ENCODE assay signal across 18 mouse cellular contexts in genomic region chr17:32106358-32106757, GRCm38 (mm10).
DNase-seq lines count a peak whose midpoint lies in the region; ATAC-seq and TF ChIP-seq lines count a peak whose summit lies in the region.
"Had no signal": no experiment of that assay in that cellular context is flagged by ENCODE, and none has a peak within 500 bp of the region (broad histone marks: within the 10 kb centered on the region; RNA-seq: fewer than 3 reads in every experiment).

No protein-coding gene starts in this region.

- ATAC-seq in liver, embryonic 14.5 days (ENCODE audit: insufficient read depth): no peak
- ATAC-seq in liver, embryonic 11.5 days (replicated peaks; ENCODE audit: low FRiP score): no peak
- ATAC-seq in stomach, embryonic 14.5 days (ENCODE audit: insufficient number of reproducible peaks, insufficient read depth, low FRiP score, low read depth): 0 out of 2 replicates have a peak, but pooled peaks have one; percentile 33
- no peak for ATAC-seq in forebrain, embryonic 13.5 days
- ATAC-seq: forebrain, postnatal 0 days had no signal

- H3K4me3 ChIP-seq in liver, embryonic 14.5 days (ENCODE audit: insufficient read depth in 1 of 2, low read depth in 2 of 2, low read length in 2 of 2): no peak overlapping the region
- no peak overlapping the region for H3K4me3 ChIP-seq in liver, embryonic 11.5 days (ENCODE audit: low read depth, low read length)
- H3K4me3 ChIP-seq in stomach, embryonic 14.5 days (ENCODE audit: low read depth, low read length): no peak overlapping the region
- no peak overlapping the region for H3K4me3 ChIP-seq in forebrain, embryonic 13.5 days
- H3K4me3 ChIP-seq: heart, adult 2 months; heart, embryonic 15.5 days; hindbrain, embryonic 13.5 days had no signal

- peak overlapping the region; percentile 12; the same call in 1 of the 2 replicates for H3K27ac ChIP-seq in liver, embryonic 14.5 days
- H3K27ac ChIP-seq in liver, embryonic 11.5 days (ENCODE audit: low read depth, low read length): no peak overlapping the region
- no peak overlapping the region for H3K27ac ChIP-seq in stomach, embryonic 14.5 days (ENCODE audit: low read length)
- H3K27ac ChIP-seq in forebrain, embryonic 13.5 days: no peak overlapping the region
- H3K27ac ChIP-seq: heart, adult 2 months; heart, embryonic 15.5 days; hindbrain, embryonic 13.5 days had no signal

- 77% methylated on average over 2 of the region's 2 CpGs for WGBS in liver, embryonic 14.5 days (ENCODE audit: insufficient replicate concordance)
- WGBS in liver, embryonic 11.5 days: 79% methylated on average over 2 of the region's 2 CpGs
- WGBS in stomach, embryonic 14.5 days: 39% methylated on average over 2 of the region's 2 CpGs
- WGBS in forebrain, embryonic 13.5 days: 77% methylated on average over 2 of the region's 2 CpGs

- no peak for TF ChIP-seq CTCF in liver, embryonic 14.5 days (IDR thresholded peaks at IDR 0.05; ENCODE audit: low read depth)

- no peaks in the 10 kb centered on the region for H3K27me3 ChIP-seq in liver, embryonic 14.5 days (ENCODE audit: control insufficient read depth, insufficient read depth, low read length)
- H3K27me3 ChIP-seq in liver, embryonic 11.5 days (replicated peaks; ENCODE audit: control insufficient read depth, insufficient read depth, low read length): no peaks in the 10 kb centered on the region
- no peaks in the 10 kb centered on the region for H3K27me3 ChIP-seq in stomach, embryonic 14.5 days (ENCODE audit: control insufficient read depth, insufficient read depth, low read length)
- H3K27me3 ChIP-seq in forebrain, embryonic 13.5 days: peaks cover 11% of the 10 kb centered on the region; the same call in 1 of the 2 replicates

- no peaks in the 10 kb centered on the region for H3K9me3 ChIP-seq in liver, embryonic 14.5 days (ENCODE audit: control insufficient read depth, low read length)
- H3K9me3 ChIP-seq in liver, embryonic 11.5 days (ENCODE audit: control insufficient read depth, low read length): no peaks in the 10 kb centered on the region
- no peaks in the 10 kb centered on the region for H3K9me3 ChIP-seq in stomach, embryonic 14.5 days (ENCODE audit: control insufficient read depth, low read depth, low read length)
- no peaks in the 10 kb centered on the region for H3K9me3 ChIP-seq in forebrain, embryonic 13.5 days (replicated peaks)
- H3K9me3 ChIP-seq: heart, embryonic 15.5 days; hindbrain, embryonic 13.5 days had no signal

- no peak for TF ChIP-seq EP300 in liver, embryonic 14.5 days (IDR thresholded peaks at IDR 0.05; ENCODE audit: low read depth)

- H3K9ac ChIP-seq in liver, embryonic 14.5 days (replicated peaks): no peak overlapping the region
- H3K9ac ChIP-seq in liver, embryonic 11.5 days (ENCODE audit: low read depth, low read length): no peak overlapping the region
- no peak overlapping the region for H3K9ac ChIP-seq in stomach, embryonic 14.5 days (replicated peaks; ENCODE audit: low read depth, low read length)
- no peak overlapping the region for H3K9ac ChIP-seq in forebrain, embryonic 13.5 days
- H3K9ac ChIP-seq: forebrain, postnatal 0 days; heart, embryonic 15.5 days; hindbrain, embryonic 13.5 days had no signal

- no peak overlapping the region for H3K4me2 ChIP-seq in liver, embryonic 14.5 days (ENCODE audit: low read depth)
- no peak overlapping the region for H3K4me2 ChIP-seq in liver, embryonic 11.5 days
- H3K4me2 ChIP-seq in stomach, embryonic 14.5 days (replicated peaks; ENCODE audit: low read depth, low read length): no peak overlapping the region
- H3K4me2 ChIP-seq in forebrain, embryonic 13.5 days: no peak overlapping the region
- H3K4me2 ChIP-seq: heart, embryonic 11.5 days; heart, embryonic 15.5 days; hindbrain, embryonic 13.5 days had no signal

- no peaks in the 10 kb centered on the region for H3K36me3 ChIP-seq in liver, embryonic 14.5 days (replicated peaks; ENCODE audit: control insufficient read depth, insufficient read depth, low read depth)
- no peaks in the 10 kb centered on the region for H3K36me3 ChIP-seq in liver, embryonic 11.5 days (ENCODE audit: control insufficient read depth, insufficient read depth, low read length)
- H3K36me3 ChIP-seq in stomach, embryonic 14.5 days (ENCODE audit: control insufficient read depth, insufficient read depth, low read length): no peaks in the 10 kb centered on the region
- H3K36me3 ChIP-seq in forebrain, embryonic 13.5 days (ENCODE audit: poor library complexity, severe bottlenecking): no peaks in the 10 kb centered on the region
- H3K36me3 ChIP-seq: heart, embryonic 15.5 days; hindbrain, embryonic 13.5 days had no signal

- H3K4me1 ChIP-seq in liver, embryonic 14.5 days (replicated peaks; ENCODE audit: control insufficient read depth in 2 of 2, insufficient read depth in 2 of 2, low read length in 1 of 2): peaks cover 39 to 50% of the 10 kb centered on the region in 2 experiments
- H3K4me1 ChIP-seq in liver, embryonic 11.5 days (replicated peaks; ENCODE audit: control insufficient read depth, insufficient read depth, low read length): peaks cover 36% of the 10 kb centered on the region
- no peaks in the 10 kb centered on the region for H3K4me1 ChIP-seq in stomach, embryonic 14.5 days (ENCODE audit: control insufficient read depth, insufficient read depth, low read length)
- H3K4me1 ChIP-seq in forebrain, embryonic 13.5 days: no peaks in the 10 kb centered on the region
- H3K4me1 ChIP-seq: hindbrain, embryonic 13.5 days had no signal

- DNase-seq in kidney, postnatal 10 days: peak; percentile 43
- no peak for DNase-seq in kidney, adult 8-10 months
- no peak for DNase-seq in liver, embryonic 14.5 days (ENCODE audit: low read depth in 3 of 3, low spot score in 3 of 3)
- DNase-seq in liver, embryonic 11.5 days (ENCODE audit: low spot score): no peak
- DNase-seq in yolk sac, embryonic 10.5 days (ENCODE audit: low spot score): no peak
- DNase-seq: adrenal gland, adult 8-10 months; adrenal gland, postnatal 36 days; cerebellum, adult 2 months; cerebellum, postnatal 10 days; forebrain, postnatal 0 days; gastrocnemius, postnatal 14 days; heart, adult 2 months; heart, postnatal 14 days had no signal
